Mouse (Mus musculus): ENCODE results near the gene Brd2. TPM values are rescaled to one million over a fixed set of nuclear protein-coding genes. Genes with fewer than 3 reads are reported as not detected.

Brd2 gene
- polyA plus RNA-seq, 1 experiment from 2014 or later = 107 TPM

GRCm38 (mm10) chr17:34116736-34117370 lies 5.6 kb downstream of the Brd2 start:
- no peak for DNase-seq (ENCODE audit: low spot score)

GRCm38 (mm10) chr17:34114114-34114513 lies 8.3 kb downstream of the Brd2 start:
- DNase-seq (ENCODE audit: low spot score) = no peak

GRCm38 (mm10) chr17:34110309-34110708 lies 12.1 kb downstream of the Brd2 start:
- no peak for DNase-seq (ENCODE audit: low spot score)

GRCm38 (mm10) chr17:34109806-34110195 lies 12.6 kb downstream of the Brd2 start:
- no peak for DNase-seq (ENCODE audit: low spot score)

- peak; percentile 53 for DNase-seq (ENCODE audit: low spot score)
These were observed 13.2 kb downstream of the Brd2 start for GRCm38 (mm10) chr17:34109038-34109805.

- no peak for DNase-seq (ENCODE audit: low spot score)
These were observed 14.0 kb downstream of the Brd2 start for GRCm38 (mm10) chr17:34108460-34108859.

GRCm38 (mm10) chr17:34107109-34107867 lies 15.1 kb downstream of the Brd2 start:
- no peak for DNase-seq (ENCODE audit: low spot score)

- DNase-seq (ENCODE audit: low spot score) = peak; percentile 1
These were observed 15.9 kb downstream of the Brd2 start for GRCm38 (mm10) chr17:34106555-34106954.

GRCm38 (mm10) chr17:34104804-34105203 lies 17.6 kb downstream of the Brd2 start:
- DNase-seq (ENCODE audit: low spot score) = no peak

GRCm38 (mm10) chr17:34102831-34103230 lies 19.6 kb downstream of the Brd2 start:
- DNase-seq (ENCODE audit: low spot score) = no peak

GRCm38 (mm10) chr17:34101604-34102032 lies 20.8 kb downstream of the Brd2 start:
- peak; percentile 96 for DNase-seq (ENCODE audit: low spot score)

- no peak for DNase-seq (ENCODE audit: low spot score)
These were observed 21.2 kb downstream of the Brd2 start for GRCm38 (mm10) chr17:34101185-34101584.

GRCm38 (mm10) chr17:34099531-34099930 lies 22.9 kb downstream of the Brd2 start:
- no peak for DNase-seq (ENCODE audit: low spot score)

- no peak for DNase-seq (ENCODE audit: low spot score)
These were observed 23.5 kb downstream of the Brd2 start for GRCm38 (mm10) chr17:34098709-34099479.

GRCm38 (mm10) chr17:34097272-34097671 lies 25.2 kb downstream of the Brd2 start:
- DNase-seq (ENCODE audit: low spot score) = no peak

GRCm38 (mm10) chr17:34096497-34097010 lies 25.9 kb downstream of the Brd2 start:
- DNase-seq (ENCODE audit: low spot score) = no peak

GRCm38 (mm10) chr17:34094283-34095035 lies 28.0 kb downstream of the Brd2 start:
- DNase-seq (ENCODE audit: low spot score) = peak; percentile 37

GRCm38 (mm10) chr17:34093199-34093874 lies 29.1 kb downstream of the Brd2 start:
- DNase-seq (ENCODE audit: low spot score) = peak; percentile 46

GRCm38 (mm10) chr17:34092197-34092875 lies 30.1 kb downstream of the Brd2 start, which contains the start of gene H2-Oa:
Gene H2-Oa, plus strand, starts transcription at chr17:34092340.
- peak; percentile 70 for DNase-seq (ENCODE audit: low spot score)

Measured in thymus, postnatal 0 days (tissue).